Mouse (Mus musculus): ENCODE results near the gene St7.

DNA sequence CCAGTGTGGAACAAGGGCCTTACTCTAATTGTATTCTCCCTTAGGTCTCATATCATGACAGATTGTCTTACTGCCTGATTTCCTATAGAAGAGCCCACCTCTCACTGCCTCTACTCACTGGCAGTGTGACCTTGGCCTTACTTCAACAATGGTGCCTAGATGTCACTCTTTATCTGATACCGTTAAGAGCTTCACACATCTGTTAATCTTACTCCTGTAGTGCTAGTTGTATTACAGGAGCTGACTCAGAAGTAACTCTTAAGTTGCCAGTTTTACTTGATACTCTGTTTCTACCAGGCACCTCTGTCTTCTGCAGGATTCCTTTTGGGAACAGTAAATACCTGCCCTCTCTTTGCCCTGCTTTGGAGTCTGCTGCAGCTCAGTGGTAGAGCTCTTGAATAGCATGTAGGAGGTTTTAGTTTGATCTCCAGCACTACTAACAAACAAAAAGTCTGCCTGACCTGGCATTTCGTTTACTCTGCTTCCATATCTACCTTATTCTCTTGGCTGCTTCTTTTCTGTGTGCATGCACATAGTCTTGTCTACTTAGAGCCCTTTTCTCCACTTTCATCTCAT lies 121.4 kb downstream of the St7 start:
- TF ChIP-seq CTCF (IDR thresholded peaks at IDR 0.05; ENCODE audit: borderline replicate concordance, insufficient read depth, low read length) = no peak
- no peak for TF ChIP-seq POLR2A (IDR thresholded peaks at IDR 0.05; ENCODE audit: low read depth, low read length)

All from embryonic fibroblast, embryonic 13.5 days (primary cell).